Mouse (Mus musculus) frontal cortex, postnatal 10 days (tissue): Measurements from ENCODE around the gene Cnpy1.

ENCODE experiments used
- DNase-seq, 2 experiments: peaks; one replicate each; pipeline ENCODE4 v3.0.0; 2022; ENCODE audit warnings: low spot score in 2 of 2, mixed read lengths in 1 of 2

Gene Cnpy1

DNA sequence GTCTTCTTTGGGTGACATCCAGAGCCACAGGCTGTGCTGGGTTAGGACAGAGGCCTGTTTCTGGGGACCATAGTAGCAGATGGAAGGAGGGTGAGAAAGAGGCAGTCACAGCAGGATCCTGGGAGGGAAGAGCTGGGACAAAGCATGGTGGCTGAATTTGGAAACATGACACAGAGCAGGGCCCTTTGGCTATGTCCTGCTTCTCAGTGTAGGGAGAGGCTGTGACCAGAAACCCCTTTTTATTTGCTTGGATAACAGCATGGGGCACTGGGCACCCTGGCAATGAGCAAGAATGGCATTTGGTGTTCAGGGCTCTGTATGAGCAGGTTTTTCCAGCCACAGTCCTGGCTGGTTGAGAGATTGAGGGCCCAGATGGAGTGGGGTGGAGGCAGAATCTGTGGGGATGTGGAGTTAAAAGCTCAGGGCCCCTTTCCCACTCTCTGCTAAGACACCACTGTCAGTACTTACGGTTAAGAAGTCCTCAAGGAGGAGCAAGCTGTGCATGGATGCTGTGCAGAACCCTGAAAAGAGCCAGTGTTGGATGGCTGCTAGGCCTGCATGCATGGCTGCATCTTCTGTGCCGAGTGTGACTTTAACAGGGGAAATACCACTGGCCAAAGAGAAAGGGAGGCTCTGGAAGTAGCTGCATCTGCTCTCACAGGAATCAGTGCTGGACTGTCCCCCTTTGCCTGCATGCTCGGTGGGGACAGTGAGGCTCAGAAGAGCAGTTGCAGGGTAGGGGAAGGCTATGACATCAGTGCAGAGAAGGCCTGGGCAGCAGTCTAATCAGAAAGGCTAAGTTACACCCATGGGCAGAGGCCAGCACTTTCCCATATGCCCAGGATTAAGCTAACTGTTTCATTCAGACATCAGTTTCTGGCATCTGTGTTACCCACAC lies 54.2 kb downstream of the Cnpy1 start:
- DNase-seq = no peak

DNA sequence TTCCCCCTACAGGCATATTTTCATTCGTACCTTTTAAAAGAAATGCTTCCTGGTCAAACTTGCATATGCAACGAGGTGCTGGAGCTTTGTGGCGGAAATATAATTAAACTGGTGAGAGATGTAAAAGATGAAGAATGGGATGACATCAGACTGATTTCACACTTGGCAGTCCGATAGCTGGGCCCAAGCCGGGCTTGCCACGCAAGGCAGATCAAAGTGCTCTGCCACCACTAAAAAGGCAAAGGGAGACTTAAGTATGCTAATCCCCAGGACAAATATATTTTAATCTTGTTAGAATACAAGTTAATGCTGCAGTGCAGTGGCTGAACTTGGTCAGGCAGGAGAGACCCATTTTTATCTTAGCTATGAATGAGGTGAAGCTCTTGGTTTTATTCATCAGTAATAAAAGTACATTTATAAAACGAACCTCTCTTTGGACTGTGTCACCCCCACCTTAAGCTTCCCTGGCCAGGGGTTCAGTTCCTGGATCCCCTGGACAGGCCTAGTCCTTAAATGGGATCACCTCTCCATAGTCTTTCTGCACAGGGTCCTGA lies 66.3 kb downstream of the Cnpy1 start:
- no peak for DNase-seq

DNA sequence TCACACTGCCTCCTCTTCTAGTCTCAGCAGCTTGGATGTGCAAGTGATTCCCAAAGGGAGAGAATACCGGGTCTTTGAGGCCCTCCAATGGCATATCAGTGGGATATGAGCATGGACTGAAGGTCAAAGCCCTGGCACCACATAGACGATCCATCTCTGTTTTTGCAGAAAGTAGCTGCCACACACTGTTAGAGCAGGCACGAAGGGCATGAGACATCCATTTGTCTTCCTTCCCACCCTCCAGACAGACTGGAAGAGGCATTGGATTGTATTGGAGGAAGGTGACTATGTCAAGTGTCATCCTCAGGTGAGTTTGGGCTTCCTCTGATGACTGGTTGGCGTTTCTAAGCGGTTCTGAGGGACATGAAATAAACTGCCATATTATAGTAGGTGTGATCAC lies 67.3 kb downstream of the Cnpy1 start:
- no peak for DNase-seq

DNA sequence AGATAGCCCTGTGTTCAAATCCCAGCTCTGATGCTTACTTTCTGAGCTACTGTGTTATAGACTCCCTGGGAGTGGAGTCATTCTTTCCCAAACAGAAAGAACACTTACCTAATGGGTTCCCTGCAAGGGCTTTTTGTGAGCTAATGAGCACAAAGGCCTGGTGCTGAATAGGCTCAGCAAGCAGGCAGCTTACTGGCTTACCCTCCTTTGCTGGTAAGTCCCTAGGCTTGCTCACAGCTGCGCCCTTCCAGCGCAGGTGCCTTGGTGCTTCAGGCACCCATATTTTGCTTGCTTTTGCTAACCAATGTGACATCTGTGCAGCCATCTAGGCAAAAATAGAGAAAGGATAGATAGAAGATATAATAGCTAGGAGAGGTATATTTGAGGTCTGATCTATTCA lies 69.0 kb downstream of the Cnpy1 start:
- DNase-seq = no peak

GRCm38 (mm10) chr5:28176023-28176422 lies 69.6 kb downstream of the Cnpy1 start:
- DNase-seq = no peak

DNA sequence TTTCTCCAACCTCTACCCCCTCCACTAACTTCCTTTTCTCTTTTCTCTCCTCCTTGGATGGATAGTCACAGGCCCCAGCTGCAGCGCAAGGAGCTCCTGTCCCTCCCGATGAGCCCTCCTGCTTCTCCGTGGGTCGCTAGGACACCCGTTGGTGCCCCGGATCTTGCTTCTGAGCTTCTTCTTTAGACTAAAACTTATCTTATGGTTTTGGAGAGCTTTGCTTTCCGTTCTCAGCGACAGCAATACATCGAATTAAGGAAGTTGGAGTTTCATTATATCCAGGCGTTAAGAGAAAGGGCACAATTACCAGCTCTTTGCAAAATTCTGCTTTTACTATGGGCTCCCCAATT lies 70.1 kb downstream of the Cnpy1 start:
- no peak for DNase-seq

DNA sequence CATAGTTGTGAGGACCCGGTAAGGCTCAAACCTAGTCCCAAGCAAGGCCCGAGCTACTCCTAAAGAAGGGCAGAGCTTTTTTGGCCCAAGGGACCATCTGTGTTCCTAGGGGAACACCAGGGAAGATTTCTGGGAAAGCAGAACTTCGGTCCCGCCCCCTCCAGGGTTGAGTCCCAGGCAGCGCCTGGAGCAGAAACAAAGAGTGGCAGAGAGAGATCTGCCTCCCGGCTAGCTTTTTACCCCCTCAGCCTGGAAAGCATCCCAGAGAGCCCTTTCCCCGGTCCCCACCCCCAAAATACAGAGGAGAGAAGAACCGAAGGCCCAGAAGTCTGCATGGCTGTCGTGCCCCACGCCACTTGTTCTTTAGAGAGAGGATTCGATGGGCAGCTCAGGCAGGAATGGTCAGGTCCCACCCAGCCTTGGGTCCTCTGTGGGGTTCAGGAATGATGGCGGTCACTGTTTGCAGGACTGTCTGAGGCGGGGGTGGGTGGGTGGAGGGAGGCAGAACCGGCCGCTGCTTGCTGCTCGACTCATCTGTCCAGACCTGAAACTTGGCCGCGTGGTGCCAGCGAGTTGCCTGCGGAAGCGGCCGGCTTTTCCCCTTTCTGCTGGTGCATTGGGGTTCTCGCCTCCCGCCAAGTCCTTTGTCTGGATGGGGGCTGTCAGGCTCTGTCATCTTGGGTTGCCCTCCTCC lies 70.6 kb downstream of the Cnpy1 start:
- DNase-seq = no peak

GRCm38 (mm10) chr5:28174086-28174485 lies 71.5 kb downstream of the Cnpy1 start:
- no peak for DNase-seq

DNA sequence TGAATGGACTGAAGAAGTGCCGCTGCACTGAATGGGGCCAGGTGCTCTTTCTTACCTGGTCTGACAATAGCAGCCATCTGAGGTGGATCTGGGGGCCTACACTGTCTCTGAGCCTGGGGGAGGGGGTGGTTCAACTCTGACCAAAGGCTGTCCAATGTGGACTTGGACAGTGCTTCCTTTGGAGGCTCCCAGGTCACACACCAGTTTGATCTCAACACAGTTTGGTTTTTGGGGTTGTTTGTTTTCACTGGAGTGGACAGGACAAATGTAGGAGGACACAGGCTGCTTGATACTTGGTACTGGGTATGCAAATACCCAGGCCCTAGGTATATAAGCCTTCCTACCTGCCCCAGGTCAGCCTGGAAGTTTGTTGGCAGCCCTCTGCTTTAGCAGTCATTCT lies 71.9 kb downstream of the Cnpy1 start:
- DNase-seq = no peak

DNA sequence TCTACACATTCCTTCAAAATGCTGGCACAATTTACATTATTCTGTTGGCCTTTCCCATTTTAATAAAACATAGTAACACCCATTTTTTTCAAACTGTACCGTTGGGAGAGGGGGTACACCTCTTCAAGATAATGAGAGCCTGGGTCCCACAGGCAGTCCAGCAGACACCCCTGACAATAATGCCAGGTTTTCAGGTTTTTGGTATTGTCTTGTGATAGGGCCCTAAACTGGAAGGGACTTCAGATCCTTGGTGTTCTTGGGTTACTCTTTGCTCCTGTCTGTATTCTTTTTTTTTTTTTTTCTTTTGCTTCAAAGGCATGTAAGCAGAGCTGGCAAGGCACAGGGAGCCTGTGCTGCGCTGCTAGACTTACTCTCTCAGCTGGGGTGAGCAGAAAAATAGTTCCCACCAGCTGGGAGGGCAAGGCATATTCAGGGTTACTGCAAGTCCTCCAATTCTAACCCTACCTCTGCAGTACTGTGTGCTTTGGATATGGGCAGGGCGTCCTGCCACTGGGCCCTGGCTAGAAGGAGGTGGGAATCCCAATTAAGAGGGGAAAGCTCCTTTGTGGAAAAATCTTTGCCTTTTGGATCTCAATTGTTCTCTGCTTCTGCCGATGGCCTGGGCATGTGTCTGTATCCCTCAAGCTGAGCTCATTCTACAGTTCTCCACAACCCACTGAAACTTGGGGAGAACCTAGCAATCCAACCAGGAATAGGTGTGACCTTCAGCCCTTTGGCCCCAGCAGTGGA lies 72.5 kb downstream of the Cnpy1 start:
- DNase-seq = no peak

DNA sequence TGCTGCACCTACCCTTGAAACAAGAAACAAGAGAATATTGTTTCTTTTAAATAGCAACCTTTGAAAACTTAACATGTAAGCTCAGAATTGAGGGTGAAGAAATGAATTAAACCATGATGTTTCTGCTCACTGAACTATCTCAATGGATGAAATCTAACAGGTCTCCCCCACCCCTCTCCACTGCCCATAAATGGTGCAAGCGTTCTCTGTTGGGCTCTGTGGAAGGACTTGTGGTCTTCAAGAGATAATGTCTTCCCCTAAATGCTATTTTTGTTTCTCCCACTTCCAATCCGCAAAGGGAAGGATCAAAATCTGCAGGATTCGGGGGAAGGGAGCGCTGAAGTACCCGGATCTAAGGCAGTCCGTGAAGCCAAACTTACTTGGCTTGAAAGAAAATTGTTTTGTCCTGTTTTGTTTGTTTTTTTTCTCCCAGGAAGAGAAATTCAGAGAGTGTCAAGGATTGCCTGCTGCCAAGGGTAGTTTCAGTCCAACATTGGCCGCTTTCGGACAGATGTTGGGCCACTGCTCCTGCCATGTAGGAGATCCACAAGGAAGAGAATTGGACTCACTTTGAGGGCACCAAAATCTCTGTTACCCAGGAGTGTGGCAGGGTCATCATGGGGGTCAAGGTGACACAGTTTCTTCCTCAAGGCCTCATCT lies 73.2 kb downstream of the Cnpy1 start:
- no peak for DNase-seq

GRCm38 (mm10) chr5:28171667-28172066 lies 73.9 kb downstream of the Cnpy1 start:
- no peak for DNase-seq

DNA sequence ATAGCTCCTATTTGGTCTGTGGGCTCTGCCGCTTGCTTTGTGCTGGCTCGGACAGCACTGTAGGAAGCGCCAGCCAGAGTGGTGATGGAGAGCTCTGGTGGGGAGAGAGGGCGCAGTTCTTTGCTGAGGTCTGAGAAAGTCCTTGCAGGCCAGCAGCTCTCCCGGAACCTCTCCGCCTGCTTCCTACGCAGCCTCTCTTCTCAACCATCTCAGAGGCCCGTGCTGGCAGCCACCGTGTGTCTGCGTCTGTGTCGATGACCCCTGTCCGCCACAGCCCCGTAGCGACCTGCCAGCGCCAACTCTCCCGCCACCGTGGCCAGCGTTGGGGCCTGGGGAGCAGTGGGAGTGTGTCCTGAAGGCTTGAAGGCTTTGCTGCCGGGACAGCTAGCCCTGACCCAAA lies 74.7 kb downstream of the Cnpy1 start:
- DNase-seq = no peak

GRCm38 (mm10) chr5:28170081-28170480 lies 75.5 kb downstream of the Cnpy1 start:
- DNase-seq = no peak

DNA sequence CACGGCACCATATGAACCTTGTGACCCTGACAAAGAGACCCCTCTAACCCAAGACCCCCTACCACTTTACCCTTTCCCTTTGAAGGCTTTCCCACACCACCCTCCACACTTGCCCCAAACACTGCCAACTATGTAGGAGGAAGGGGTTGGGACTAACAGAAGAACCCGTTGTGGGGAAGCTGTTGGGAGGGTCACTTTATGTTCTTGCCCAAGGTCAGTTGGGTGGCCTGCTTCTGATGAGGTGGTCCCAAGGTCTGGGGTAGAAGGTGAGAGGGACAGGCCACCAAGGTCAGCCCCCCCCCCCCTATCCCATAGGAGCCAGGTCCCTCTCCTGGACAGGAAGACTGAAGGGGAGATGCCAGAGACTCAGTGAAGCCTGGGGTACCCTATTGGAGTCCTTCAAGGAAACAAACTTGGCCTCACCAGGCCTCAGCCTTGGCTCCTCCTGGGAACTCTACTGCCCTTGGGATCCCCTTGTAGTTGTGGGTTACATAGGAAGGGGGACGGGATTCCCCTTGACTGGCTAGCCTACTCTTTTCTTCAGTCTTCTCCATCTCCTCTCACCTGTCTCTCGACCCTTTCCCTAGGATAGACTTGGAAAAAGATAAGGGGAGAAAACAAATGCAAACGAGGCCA lies 76.3 kb downstream of the Cnpy1 start:
- no peak for DNase-seq

GRCm38 (mm10) chr5:28168253-28169165 lies 77.1 kb downstream of the Cnpy1 start:
- DNase-seq = no peak

DNA sequence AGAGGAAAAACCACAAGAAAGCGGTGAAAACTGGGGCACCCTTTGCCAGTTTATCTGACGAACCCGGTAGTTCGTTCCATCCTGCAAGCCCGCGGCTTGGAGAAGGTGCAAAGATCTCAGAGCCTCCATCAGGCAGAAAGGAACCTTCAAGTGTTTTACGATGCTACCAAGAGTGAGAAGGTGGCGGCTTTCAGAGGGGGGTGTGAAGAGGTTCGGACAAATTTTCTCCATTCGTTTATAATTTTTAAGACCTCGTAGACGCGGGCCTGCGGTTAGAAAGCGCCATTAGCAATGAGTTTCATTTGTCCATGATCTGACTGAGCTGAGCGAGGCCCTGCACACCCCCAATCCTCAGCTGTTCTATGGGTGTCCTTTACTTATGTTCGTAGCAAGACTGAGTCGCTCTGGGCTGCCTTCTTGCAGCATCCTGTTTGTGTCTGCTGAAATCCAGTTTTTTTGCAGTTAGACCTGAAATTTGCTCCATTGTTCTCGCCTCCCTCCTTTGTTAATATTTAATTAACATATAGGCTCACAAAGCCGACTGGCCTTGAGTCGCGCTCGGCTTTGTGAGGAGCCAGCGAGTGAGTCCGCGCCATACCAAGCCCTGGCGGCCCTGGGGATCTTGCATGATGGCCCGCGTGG lies 77.9 kb downstream of the Cnpy1 start:
- DNase-seq = no peak

GRCm38 (mm10) chr5:28166256-28167231 lies 79.1 kb downstream of the Cnpy1 start:
- DNase-seq = no peak
